Mouse (Mus musculus) heart, adult 9 months (tissue): ENCODE measurements around the gene Hic2.

Source experiments
- DNase-seq, 2 experiments: peaks; one replicate each; pipeline ENCODE4 v3.0.0; 2022; ENCODE audit warnings: low spot score in 2 of 2

The Hic2 gene

DNA sequence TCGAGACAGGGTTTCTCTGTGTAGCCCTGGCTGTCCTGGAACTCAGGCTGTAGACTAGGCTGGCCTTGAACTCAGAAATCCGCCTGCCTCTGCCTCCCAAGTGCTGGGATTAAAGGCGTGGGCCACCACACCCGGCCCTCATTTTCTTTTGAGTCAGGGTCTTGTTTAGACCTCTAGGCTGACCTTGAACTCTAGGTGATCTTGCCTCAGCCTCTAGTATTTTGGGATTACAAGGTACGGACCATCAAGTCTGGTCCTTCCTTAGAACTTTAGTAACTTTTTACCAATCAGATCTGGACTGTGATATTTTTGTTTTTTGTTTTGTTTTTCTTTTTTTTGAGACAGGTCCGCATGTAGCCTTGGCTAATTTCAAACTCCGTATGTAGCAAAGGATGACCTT is 42.3 kb downstream of the Hic2 start, which contains the start of gene Tmem191c:
Gene Tmem191c, plus strand, starts transcription at position 357 of the 400 bp plus-strand sequence.
- no peak for DNase-seq

DNA sequence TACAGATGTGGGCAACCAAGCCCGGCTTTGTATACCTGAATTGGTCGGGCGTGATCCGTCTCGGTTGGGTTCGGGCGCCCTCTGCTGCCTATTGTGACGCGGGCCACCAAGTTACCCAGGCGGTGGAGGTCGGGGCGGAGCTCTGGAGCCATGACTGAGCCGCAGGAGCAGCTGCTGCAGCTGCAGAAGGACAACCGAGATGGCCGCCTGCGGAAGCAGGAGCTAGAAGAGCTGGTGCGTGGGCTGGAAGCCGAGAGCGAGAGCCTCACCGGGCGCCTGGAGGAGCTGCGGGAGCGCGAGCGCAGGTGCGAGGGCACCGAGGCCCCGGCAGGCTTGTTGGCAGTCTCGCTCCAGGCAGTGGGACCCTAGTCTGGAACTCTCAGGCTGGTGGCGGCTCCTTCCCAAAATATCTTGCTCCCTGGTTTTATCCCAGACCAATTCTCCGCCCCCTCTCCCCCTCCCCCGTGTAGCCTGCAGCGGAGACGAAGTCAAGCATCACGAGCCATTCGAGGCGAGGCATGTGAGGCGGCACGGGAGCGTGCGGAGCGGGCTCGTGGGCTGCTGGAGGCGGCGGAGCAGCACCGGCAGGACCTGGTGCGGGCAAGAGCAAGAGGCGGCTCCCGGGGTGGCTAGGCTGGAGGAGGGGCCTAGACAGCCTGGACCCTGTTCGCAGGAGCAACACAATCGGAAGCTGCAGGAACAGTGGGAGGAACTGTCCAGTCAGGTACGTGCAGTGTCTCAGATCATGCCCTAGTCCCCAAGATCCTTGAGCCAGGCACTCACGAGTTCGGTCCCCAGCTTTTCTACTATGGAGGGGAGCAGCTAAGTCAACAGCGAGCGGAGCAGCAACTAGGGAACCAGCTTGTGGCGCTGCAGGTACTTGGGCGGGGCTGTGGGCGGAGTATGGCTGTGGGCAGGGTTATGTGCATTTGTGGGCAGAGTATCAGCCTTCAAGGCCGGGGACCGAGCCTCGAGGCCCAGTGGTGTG is 43.1 kb downstream of the Hic2 start:
- DNase-seq, result peak; percentile 89 to 91

DNA sequence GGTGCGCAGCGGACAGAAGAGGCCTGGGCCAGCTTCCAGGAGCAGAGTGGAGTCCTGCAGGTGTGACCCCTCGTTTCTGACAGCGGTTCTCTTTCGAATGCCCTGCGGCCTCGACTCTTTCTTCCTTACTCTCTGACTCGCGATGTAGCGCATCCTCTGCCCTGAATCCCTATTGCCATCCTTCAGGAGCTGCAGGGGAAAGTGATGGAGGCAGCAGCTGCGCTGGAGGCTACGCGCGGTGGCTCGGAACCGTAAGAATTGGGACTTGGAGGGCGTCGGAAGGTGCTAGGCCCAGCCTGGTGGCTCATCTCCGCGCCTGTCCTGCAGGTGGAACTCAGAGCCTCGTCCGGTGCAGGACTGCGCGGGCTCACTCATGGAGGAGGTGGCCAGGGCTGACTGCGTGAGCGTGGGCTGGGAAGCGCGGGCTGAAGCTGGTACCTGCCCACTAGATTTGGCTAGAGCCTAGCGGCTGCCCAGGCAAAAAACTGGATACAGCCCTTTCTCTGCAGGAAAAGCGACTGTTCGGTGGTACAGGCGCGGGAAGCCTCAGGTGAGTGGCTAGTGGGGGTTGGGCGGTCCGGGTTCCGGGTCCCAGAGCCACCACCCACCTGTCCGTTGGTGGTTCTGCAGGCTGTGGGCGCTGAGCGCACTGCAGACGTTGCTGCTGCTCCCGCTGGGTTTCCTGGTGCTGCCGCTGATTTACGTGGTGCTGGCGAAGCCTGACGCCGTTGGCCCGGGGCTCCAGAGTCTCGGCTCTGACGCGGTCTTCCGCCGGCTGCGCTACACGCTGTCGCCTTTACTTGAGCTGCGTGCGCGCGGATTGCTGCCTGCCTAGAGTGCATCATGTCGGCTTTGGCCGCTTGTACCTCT is 44.2 kb downstream of the Hic2 start:
- DNase-seq, result no peak

DNA sequence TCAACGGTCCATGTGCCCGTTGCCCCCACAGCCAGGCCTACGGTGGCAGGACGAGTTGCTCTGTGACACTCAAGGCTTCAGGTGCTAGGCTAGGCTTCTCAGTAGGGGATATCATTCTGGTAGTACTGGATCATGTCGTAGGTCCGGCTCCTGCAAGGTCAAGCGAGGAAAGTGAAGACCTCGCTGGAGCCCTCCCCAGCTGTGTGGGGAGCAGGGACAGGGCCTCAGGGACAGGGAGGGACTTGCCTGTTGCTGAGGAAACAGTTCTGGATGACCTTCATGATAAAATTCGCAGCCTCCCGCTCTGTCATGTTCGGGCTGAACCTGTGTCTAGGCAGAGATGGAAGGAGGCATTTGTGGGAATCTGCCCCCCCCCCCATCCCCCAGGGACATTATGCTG is 47.1 kb downstream of the Hic2 start:
- no peak for DNase-seq

DNA sequence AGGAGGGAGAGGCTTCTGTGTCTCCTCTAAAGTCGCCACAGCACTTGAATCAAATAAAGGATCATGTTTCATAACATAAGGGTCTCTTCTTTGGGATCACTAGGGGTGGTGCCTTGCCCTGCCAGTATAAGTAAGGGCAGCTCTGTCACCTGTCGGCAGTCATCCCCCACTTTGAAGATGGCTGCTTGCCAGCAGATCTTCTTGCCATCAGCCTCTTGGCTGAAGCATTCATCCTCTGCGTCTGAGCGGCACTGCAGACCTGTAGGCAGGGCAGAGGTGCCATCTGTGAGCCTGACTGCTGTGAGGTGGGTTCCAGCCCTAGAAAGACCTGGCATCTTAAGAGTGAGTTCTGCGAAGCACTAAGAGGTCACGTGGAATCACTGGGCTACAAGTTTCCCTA is 49.8 kb downstream of the Hic2 start:
- no peak for DNase-seq

DNA sequence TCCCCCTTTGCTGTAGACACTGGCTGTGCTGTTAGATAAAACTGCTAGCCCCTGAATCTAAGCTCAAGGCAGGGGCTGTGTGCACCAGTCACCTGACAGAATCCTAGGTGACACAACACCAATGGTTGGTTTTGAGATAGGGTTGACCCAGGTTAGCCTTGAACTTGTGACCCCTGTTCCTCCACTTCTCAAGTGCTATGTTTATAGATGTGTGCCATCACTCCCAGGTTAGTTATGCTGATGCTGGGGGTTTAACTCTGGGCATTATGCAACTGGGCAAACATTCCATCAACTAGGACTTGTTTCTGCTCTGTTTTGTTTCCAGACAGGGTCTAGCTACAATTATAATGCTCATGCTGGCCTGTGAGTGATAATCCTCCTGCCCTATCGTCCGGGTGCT is 53.7 kb downstream of the Hic2 start:
- no peak for DNase-seq

DNA sequence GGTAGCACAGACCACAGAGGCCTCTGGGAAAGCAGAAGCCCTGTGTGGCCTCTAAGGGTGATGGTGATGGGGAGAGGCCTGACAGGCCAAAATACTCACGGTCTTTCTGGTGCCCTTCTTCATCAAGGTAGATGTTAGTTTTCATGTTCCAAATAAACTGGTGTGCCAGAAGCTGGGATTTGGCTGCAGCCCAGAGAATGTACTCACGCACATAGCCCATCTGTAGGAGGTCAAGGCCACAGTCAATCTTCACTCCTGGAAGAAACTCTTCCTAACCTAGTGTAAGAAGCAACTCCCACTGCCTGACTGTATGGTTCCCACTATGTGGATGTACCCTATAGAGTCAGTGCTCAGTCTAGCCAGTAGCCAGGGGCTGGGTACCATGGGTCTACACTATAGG is 57.6 kb downstream of the Hic2 start:
- DNase-seq, result no peak

DNA sequence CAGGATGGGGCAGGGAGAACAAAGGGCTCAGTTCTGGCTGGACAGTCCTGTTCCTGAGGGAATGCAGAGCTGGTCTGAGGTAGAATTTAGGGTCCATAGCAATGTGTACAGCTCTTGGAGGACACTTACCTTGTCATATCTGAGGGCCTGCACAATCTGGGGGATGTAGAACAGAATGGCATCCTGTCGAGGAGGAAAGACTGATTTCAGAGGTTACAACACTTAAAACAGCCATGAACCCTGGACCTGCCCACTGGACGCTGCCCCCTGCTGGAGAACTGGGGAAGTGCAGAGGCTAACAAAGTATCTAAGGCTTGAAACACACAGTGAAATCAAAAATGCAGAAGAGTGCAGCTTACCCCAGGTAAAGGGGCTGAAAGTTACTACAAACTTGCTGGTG is 59.4 kb downstream of the Hic2 start:
- peak in 1 of 2 experiments; percentile 35 for DNase-seq

DNA sequence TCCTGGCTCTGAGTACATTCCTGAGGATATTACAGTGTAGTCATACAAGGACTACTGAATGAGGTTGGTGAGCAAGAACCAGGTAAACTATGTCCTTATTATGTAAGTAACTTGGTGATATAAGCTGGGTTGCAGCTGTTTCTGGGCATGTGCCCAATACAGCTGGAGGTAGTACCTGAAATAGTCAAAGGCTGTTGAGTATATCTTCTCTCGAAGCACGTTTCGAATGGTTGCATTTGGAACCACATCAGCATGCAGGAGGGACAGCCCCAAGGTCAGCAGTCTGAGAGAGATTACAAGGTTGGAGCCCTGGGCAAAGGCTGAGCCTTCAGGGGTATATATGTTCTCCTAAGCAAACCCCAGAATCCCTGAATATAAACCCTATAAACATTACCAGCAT is 67.4 kb downstream of the Hic2 start:
- no peak for DNase-seq

DNA sequence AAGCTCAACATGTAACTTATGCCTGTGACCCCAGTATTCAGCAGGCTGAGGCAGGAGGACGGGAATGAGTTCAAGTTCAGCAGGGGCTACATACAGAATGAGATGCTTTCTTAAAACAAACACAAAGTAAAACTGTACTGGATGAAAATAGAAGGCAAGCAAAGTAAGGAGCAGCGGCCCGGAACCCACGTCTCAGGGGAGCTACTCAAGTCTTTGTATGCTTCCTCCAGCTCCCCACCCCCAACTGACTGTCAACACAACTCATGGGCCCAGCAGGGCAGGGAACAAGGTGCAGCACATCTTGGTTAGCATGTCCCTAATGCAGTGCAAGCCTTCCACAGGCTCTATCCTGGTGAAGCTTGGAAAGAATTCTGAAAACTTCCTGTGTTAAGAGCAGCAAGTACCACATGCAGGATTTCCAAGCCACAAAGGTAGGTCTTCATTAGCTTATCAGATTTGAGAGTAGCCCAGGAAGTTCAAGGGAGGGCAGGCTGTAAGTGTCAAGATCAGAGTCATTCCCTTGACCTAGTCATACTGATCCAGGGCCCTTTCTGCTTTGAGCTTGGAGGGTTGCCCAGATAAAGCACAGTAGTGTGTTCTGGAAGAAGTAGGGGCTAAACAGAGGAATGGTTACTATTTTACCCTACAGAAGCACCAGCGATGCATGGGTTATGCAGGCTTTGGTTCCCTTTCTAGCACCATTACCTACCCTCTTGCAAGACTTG is 70.3 kb downstream of the Hic2 start:
- no peak for DNase-seq

DNA sequence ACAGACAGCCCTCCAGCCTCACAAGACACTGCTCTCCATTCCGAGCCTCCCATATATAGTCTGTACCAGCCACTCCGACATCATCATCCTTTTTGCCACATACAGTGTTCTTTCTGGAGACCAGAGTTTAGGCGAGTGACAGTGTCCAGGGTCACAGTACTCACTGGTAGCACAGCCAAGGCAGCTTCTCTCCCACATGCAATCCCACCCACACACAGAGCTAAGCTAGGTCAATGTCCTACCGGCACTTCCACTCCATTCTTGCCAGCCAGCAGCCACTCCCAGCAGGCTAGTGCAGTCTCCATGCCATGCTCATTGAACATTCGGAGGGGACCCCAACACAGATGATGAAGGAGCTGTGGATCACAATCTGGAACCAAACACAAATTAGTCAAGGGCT is 74.1 kb downstream of the Hic2 start:
- DNase-seq, result no peak

DNA sequence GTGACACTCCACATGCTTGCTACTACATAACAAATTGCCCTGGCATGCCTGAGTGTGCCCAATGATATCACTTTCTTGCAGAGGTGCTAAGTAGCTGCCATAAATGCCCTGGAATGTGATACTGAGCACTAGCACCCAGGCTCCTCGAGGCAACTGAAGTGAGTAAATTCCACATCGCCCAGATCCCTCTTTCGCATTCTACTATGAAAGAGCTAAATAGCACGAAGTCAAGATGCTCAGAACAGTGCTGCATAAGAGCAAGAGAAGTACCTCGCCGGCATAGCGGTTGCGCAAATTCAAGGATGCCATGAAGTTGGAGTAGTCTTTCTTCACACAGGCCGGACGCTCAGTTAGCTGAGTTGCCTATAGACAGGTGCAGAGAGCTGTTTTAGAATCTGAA is 75.7 kb downstream of the Hic2 start:
- DNase-seq, result no peak

DNA sequence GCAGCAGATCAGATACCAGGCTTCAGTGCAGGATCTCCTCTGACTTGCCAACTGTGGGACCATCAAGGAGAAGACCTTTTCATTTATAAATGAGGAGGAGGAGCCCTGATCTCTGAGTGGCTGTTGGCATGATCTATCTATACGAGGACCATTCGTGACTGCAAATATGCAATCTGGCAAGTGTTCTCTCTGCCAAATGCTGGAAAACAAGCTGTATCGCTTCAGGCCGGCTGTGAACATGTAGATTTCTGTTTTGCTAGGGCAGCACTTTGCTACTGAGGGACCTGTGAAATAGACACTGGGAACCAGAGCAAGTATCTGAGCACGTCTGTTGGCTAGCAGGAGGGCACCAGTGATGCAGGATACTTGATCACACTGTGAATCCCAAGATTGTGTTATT is 79.2 kb downstream of the Hic2 start:
- DNase-seq, result no peak
